Mouse (Mus musculus) heart, postnatal 14 days (tissue): ENCODE measurements at regions not wholly inside any gene's neighbourhood (a gene's known extent, or its start where the extent isn't known, plus 50 kb on each side); places are given as distances from the start of the nearest gene placed in this dataset.
"Not testable (repeated sequence)": the region's sequence is repeated elsewhere in the genome, so short reads cannot be mapped to it uniquely, and the experiment has no call there.

ENCODE experiments used
- DNase-seq, 2 experiments: peaks; one replicate each; pipeline ENCODE4 v3.0.0; 2021 to 2022
- intact Hi-C: fragments of 180-260 bp; cut with DNase I; formaldehyde crosslinking; loops from one replicate; pipeline ENCODE4 v1.15.1; 2025

- DNase-seq, intact Hi-C loops: not testable (repeated sequence)
Observed at GRCm38 (mm10) chr10:103507051-103507450, 139.5 kb downstream of the Slc6a15 start.

GRCm38 (mm10) chr10:103544502-103544901 lies 176.9 kb downstream of the Slc6a15 start:
- intact Hi-C loops, result no loop called here
- DNase-seq, result no peak

GRCm38 (mm10) chr10:103549510-103549909 lies 181.9 kb downstream of the Slc6a15 start:
- DNase-seq, result no peak
- intact Hi-C loops, result no loop called here

- intact Hi-C loops, result no loop called here
- no peak for DNase-seq
Observed at GRCm38 (mm10) chr10:103585097-103585496, 217.5 kb downstream of the Slc6a15 start.

- intact Hi-C loops, result no loop called here
- no peak for DNase-seq
Observed at GRCm38 (mm10) chr10:103585504-103585903, 217.9 kb downstream of the Slc6a15 start.

- intact Hi-C loops, result no loop called here
Observed at GRCm38 (mm10) chr10:103591985-103592384, 224.4 kb downstream of the Slc6a15 start.

GRCm38 (mm10) chr10:103641162-103641561 lies 273.6 kb downstream of the Slc6a15 start:
- intact Hi-C loops, result no loop called here

More at GRCm38 (mm10) chr10:103591985-103592384, 224.4 kb downstream of the Slc6a15 start:
- DNase-seq, result no peak

GRCm38 (mm10) chr10:103649848-103650247 lies 282.3 kb downstream of the Slc6a15 start:
- intact Hi-C loops, result no loop called here
- no peak for DNase-seq

More at GRCm38 (mm10) chr10:103641162-103641561, 273.6 kb downstream of the Slc6a15 start:
- DNase-seq, result no peak

- no peak for DNase-seq
- intact Hi-C loops, result no loop called here
Observed at GRCm38 (mm10) chr10:103673081-103673480, 305.5 kb downstream of the Slc6a15 start.

- no peak for DNase-seq
- intact Hi-C loops, result no loop called here
Observed at GRCm38 (mm10) chr10:103673765-103674164, 306.2 kb downstream of the Slc6a15 start.

- DNase-seq, result no peak
- intact Hi-C loops, result no loop called here
Observed at GRCm38 (mm10) chr10:103692682-103693081, 325.1 kb downstream of the Slc6a15 start.

GRCm38 (mm10) chr10:103715080-103715725 lies 347.6 kb downstream of the Slc6a15 start:
- intact Hi-C loops, result no loop called here
- DNase-seq, result no peak

GRCm38 (mm10) chr10:103718998-103719662 lies 351.5 kb downstream of the Slc6a15 start:
- no peak for DNase-seq
- intact Hi-C loops, result no loop called here

GRCm38 (mm10) chr10:103726680-103727079 lies 359.1 kb downstream of the Slc6a15 start:
- intact Hi-C loops, result no loop called here
- DNase-seq, result no peak

- intact Hi-C loops, result no loop called here
- DNase-seq, result no peak
Observed at GRCm38 (mm10) chr10:103731522-103731921, 363.9 kb downstream of the Slc6a15 start.

- no peak for DNase-seq
Observed at GRCm38 (mm10) chr10:103731981-103732380, 364.4 kb downstream of the Slc6a15 start.

GRCm38 (mm10) chr10:103780127-103780526 lies 362.7 kb upstream of the Gm21293 start:
- intact Hi-C loops, result no loop called here
- DNase-seq, result no peak

More at GRCm38 (mm10) chr10:103731981-103732380, 364.4 kb downstream of the Slc6a15 start:
- intact Hi-C loops, result no loop called here

GRCm38 (mm10) chr10:103784920-103785319 lies 357.9 kb upstream of the Gm21293 start:
- intact Hi-C loops, result no loop called here
- DNase-seq, result no peak

- intact Hi-C loops, result no loop called here
- DNase-seq, result no peak
Observed at GRCm38 (mm10) chr10:103829079-103829478, 313.7 kb upstream of the Gm21293 start.

- intact Hi-C loops, result no loop called here
- DNase-seq, result no peak
Observed at GRCm38 (mm10) chr10:103832063-103832462, 310.7 kb upstream of the Gm21293 start.

GRCm38 (mm10) chr10:103855211-103855610 lies 287.6 kb upstream of the Gm21293 start:
- DNase-seq, result peak in 1 of 2 experiments; percentile 3
- intact Hi-C loops, result no loop called here

- intact Hi-C loops, result no loop called here
- no peak for DNase-seq
Observed at GRCm38 (mm10) chr10:103860890-103861289, 281.9 kb upstream of the Gm21293 start.
